Mouse (Mus musculus) stomach, embryonic 16.5 days (tissue): ENCODE measurements at regions not wholly inside any gene's neighbourhood (a gene's known extent, or its start where the extent isn't known, plus 50 kb on each side); places are given as distances from the start of the nearest gene placed in this dataset.
A peak's percentile ranks its signal among the peaks of the same experiment; 100 is the strongest.

Source experiments
- ATAC-seq: fragments of 200-750 bp; cut with Nextera tagmentation; 2 replicates; pipeline ENCODE4 v1.8.0; 2017; ENCODE audit warnings: moderate number of reproducible peaks, moderate TSS enrichment; ENCODE audit not compliant: insufficient read depth, low FRiP score
- H3K27ac ChIP-seq: fragments of 300-500 bp; sonication (generic); 2 replicates; pipeline ENCODE4 v1.5.1; 2014; ENCODE audit warnings: low read length
- H3K27me3 ChIP-seq: fragments of 300-500 bp; sonication (generic); 2 replicates; pipeline ENCODE4 v1.6.1; 2014; ENCODE audit warnings: low read length, control low read depth, mixed read lengths; ENCODE audit not compliant: control insufficient read depth, insufficient read depth
- H3K36me3 ChIP-seq: fragments of 300-500 bp; sonication (generic); 2 replicates; pipeline ENCODE4 v1.6.1; 2014; ENCODE audit warnings: low read length; ENCODE audit not compliant: control insufficient read depth, insufficient read depth
- H3K4me1 ChIP-seq: fragments of 300-500 bp; sonication (generic); 2 replicates; pipeline ENCODE4 v1.6.1; 2014; ENCODE audit warnings: low read length, control low read depth, mixed read lengths; ENCODE audit not compliant: control insufficient read depth, insufficient read depth
- H3K4me2 ChIP-seq: fragments of 300-500 bp; sonication (generic); 2 replicates; pipeline ENCODE4 v1.6.1; 2014; ENCODE audit warnings: low read depth, low read length, mixed read lengths
- H3K4me3 ChIP-seq: fragments of 300-500 bp; sonication (generic); replicated peaks from 2 replicates; pipeline ENCODE4 v1.5.1; 2014; ENCODE audit warnings: mild to moderate bottlenecking, low read length
- H3K9ac ChIP-seq: fragments of 300-500 bp; sonication (generic); 2 replicates; pipeline ENCODE4 v1.6.1; 2014; ENCODE audit warnings: low read length
- H3K9me3 ChIP-seq: fragments of 300-500 bp; sonication (generic); replicated peaks from 2 replicates; pipeline ENCODE4 v1.6.1; 2016; ENCODE audit warnings: low read length, control low read depth; ENCODE audit not compliant: control insufficient read depth
- WGBS: fragments of 180-500 bp; shearing (Covaris S2); extraction: QIAGEN DNeasy Blood & Tissue Kit; methylation state at CpG from one replicate; pipeline ENCODE4 v1.1.7; 2014; 5-methylcytosine and 5-hydroxymethylcytosine counted together

DNA sequence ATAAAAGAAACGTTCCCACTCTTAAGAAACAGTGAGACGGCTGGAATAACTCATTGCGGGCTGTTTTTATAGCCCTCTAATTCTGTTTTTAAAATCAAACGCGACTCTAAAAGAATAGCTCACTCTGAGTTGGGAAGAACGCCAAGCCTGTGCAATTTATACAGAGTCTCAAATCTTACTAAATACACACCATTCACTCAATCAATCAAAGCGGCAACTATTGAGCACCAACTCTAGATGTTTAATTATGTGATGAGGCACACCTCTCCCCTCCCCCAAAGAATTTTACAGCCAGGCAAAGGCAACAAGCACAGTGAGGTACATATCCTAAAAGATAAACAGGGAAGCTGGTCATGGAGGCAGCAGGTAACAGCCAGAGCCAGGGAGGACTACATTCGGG, 362.4 kb upstream of the Map3k7 start:
- peak; percentile 53 for ATAC-seq
- Histone ChIP-seq H3K36me3 (no peaks in the 10 kb centered on the region), H3K9me3 (no peaks in the 10 kb centered on the region), H3K4me1 (peaks cover 3% of the 10 kb centered on the region; the same call in 1 of the 2 replicates), H3K27me3 (no peaks in the 10 kb centered on the region), H3K9ac (no peak overlapping the region), H3K4me2 (peak overlapping the region; percentile 7; the same call in 1 of the 2 replicates), H3K4me3 (no peak overlapping the region), H3K27ac (no peak overlapping the region)
- WGBS: 17% methylated on average over 8 of the region's 8 CpGs

GRCm38 (mm10) chr4:31603776-31604175, 360.1 kb upstream of the Map3k7 start:
- Histone ChIP-seq H3K27me3 (no peaks in the 10 kb centered on the region), H3K4me3 (no peak overlapping the region), H3K36me3 (no peaks in the 10 kb centered on the region), H3K9ac (no peak overlapping the region), H3K4me1 (peaks cover 3% of the 10 kb centered on the region; the same call in 1 of the 2 replicates), H3K27ac (no peak overlapping the region), H3K9me3 (no peaks in the 10 kb centered on the region), H3K4me2 (no peak overlapping the region)
- 84% methylated on average over 2 of the region's 2 CpGs for WGBS
- no peak for ATAC-seq

DNA sequence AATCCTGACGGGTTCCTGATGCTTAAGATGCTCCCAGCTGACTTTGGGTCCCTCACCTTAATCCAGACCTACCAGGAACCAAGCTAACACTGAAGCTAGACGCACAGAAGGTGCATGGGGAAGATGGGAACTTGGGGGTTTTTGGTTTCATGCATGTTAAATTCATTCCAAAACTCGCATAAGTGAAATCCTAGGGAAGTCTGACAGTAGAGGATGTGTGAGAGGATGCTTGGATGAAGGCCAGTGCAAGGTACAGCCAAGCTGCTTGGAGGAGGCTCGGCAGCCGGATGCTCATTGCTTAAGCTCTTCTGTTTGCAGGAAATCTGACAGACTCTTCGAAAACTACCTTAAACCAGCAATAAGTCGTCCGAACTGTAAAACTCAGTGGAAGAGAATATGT, 355.1 kb upstream of the Map3k7 start:
- 61% methylated on average over 8 of the region's 8 CpGs for WGBS
- Histone ChIP-seq H3K9ac (no peak overlapping the region), H3K4me2 (no peak overlapping the region), H3K9me3 (no peaks in the 10 kb centered on the region), H3K4me1 (no peaks in the 10 kb centered on the region), H3K27me3 (no peaks in the 10 kb centered on the region), H3K27ac (no peak overlapping the region), H3K4me3 (no peak overlapping the region), H3K36me3 (no peaks in the 10 kb centered on the region)
- no peak for ATAC-seq

GRCm38 (mm10) chr4:31609559-31609958, 354.3 kb upstream of the Map3k7 start:
- H3K4me1 ChIP-seq: no peaks in the 10 kb centered on the region
- no peak overlapping the region for H3K9ac ChIP-seq
- no peak overlapping the region for H3K27ac ChIP-seq
- no peaks in the 10 kb centered on the region for H3K27me3 ChIP-seq
- ATAC-seq: peak; percentile 33; the same call in 1 of the 2 replicates
- no peak overlapping the region for H3K4me3 ChIP-seq
- 79% methylated on average over 6 of the region's 6 CpGs for WGBS
- H3K36me3 ChIP-seq: no peaks in the 10 kb centered on the region
- H3K9me3 ChIP-seq: no peaks in the 10 kb centered on the region
- H3K4me2 ChIP-seq: no peak overlapping the region

DNA sequence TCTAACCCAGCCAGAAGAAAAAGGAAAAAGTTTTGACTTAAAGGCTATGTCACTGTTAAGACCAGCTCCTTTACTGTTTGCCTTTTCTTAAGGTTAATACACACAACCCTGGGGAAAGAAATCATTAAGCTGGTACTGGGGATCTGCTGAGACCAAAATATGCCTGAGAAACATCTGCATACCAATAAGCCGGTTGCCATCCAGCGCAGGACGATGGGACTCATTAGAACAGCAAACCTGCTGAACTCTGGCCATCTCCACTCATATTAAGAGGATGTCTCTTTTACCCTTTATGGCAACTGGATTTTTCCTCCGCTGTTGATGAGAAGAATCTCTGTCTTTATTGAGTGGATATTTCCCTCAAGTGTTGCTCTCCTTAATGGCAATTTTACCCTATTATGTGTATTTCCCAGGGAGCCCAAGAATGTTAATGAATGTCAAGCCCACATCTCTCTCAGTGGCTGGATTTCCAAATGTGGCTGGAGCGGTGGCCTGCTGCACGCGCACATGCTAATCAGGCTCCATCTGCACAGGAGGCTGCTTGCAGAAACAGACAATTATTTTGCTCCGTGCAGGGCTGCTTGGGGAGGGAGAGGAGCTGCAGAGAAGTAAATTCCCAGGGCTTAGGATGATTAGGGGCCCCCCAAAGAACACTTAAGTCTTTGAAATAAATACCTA, 351.6 kb upstream of the Map3k7 start:
- no peak for ATAC-seq
- H3K36me3 ChIP-seq: no peaks in the 10 kb centered on the region
- H3K27ac ChIP-seq: no peak overlapping the region
- no peaks in the 10 kb centered on the region for H3K4me1 ChIP-seq
- 48% methylated on average over 8 of the region's 8 CpGs for WGBS
- no peak overlapping the region for H3K4me3 ChIP-seq
- no peaks in the 10 kb centered on the region for H3K9me3 ChIP-seq
- H3K9ac ChIP-seq: no peak overlapping the region
- H3K4me2 ChIP-seq: no peak overlapping the region
- H3K27me3 ChIP-seq: no peaks in the 10 kb centered on the region

GRCm38 (mm10) chr4:31612825-31613514, 350.9 kb upstream of the Map3k7 start:
- H3K9me3 ChIP-seq: no peaks in the 10 kb centered on the region
- no peak overlapping the region for H3K27ac ChIP-seq
- H3K4me1 ChIP-seq: no peaks in the 10 kb centered on the region
- no peaks in the 10 kb centered on the region for H3K36me3 ChIP-seq
- H3K4me2 ChIP-seq: no peak overlapping the region
- H3K4me3 ChIP-seq: no peak overlapping the region
- no peak overlapping the region for H3K9ac ChIP-seq
- WGBS: 69% methylated on average over 9 of the region's 9 CpGs
- no peaks in the 10 kb centered on the region for H3K27me3 ChIP-seq
- no peak for ATAC-seq

- no peaks in the 10 kb centered on the region for H3K4me1 ChIP-seq
- H3K9ac ChIP-seq: no peak overlapping the region
- no peak overlapping the region for H3K27ac ChIP-seq
- H3K9me3 ChIP-seq: no peaks in the 10 kb centered on the region
- H3K36me3 ChIP-seq: no peaks in the 10 kb centered on the region
- no peak overlapping the region for H3K4me3 ChIP-seq
- no peak overlapping the region for H3K4me2 ChIP-seq
- 68% methylated on average over 7 of the region's 7 CpGs for WGBS
- ATAC-seq: no peak
- no peaks in the 10 kb centered on the region for H3K27me3 ChIP-seq
Observed at GRCm38 (mm10) chr4:31617572-31617971, 346.3 kb upstream of the Map3k7 start.

- H3K4me3 ChIP-seq: no peak overlapping the region
- H3K36me3 ChIP-seq: no peaks in the 10 kb centered on the region
- no peak for ATAC-seq
- 34% methylated on average over 4 of the region's 4 CpGs for WGBS
- H3K9me3 ChIP-seq: no peaks in the 10 kb centered on the region
- H3K9ac ChIP-seq: no peak overlapping the region
- no peak overlapping the region for H3K4me2 ChIP-seq
- H3K27ac ChIP-seq: no peak overlapping the region
- H3K27me3 ChIP-seq: no peaks in the 10 kb centered on the region
- H3K4me1 ChIP-seq: no peaks in the 10 kb centered on the region
Observed at GRCm38 (mm10) chr4:31618026-31618425, 345.9 kb upstream of the Map3k7 start.

DNA sequence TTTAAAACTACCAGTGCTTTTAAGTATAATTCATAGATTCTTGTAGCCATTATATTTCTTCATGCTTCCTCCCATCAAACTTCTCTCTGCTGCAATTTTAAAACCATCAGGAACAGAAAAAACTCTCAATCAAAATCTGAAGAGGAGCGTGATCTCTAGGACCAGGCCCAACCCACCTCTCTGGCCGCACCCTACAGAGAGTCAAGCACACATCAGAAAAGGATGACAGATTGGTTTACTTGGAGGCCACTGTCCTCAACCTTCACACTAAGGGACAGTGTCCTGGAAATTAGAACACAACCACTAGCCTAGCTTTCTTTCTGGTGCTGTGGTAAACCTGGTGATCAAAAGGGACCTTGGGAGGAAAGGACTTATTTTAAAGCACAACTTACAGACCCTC, 342.7 kb upstream of the Map3k7 start:
- Histone ChIP-seq H3K27me3 (no peaks in the 10 kb centered on the region), H3K4me3 (no peak overlapping the region), H3K4me2 (no peak overlapping the region), H3K9ac (no peak overlapping the region), H3K9me3 (no peaks in the 10 kb centered on the region), H3K27ac (no peak overlapping the region), H3K4me1 (no peaks in the 10 kb centered on the region), H3K36me3 (no peaks in the 10 kb centered on the region)
- WGBS: 96% methylated on average over 2 of the region's 2 CpGs
- ATAC-seq: no peak
